ENCODE assay signal across 17 mouse cellular contexts in the genomic region with DNA sequence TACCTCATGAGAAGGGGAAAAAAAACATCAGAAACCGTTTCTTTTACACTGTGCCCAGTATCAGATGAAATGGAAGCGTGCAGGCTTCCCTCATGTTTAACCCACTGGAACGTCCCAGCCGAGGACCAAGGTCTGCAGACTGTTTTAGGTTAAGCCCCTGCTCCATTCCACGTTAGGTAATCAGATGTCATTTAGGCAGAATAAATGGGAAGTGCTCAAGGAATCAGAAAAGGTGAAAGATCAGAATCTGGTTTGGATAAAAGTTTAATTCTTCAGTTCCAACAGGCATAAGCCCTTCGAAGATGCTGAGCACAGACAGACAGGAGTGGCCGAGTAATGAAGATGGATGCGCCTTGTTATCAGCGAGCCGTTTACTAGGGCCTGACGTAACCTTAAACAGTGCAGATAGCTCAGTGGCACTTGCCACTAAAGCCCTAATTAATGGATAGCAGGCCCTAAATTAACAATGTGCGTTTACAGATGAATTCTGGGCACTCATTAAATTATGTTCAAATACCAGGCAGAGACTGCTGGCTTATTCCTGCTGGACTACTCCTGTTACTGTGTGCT.
A peak's percentile ranks its signal among the peaks of the same experiment; 100 is the strongest.
DNase-seq lines count a peak whose midpoint lies in the region; ATAC-seq lines count a peak whose summit lies in the region.
"Had no signal": no experiment of that assay in that cellular context is flagged by ENCODE, and none has a peak within 500 bp of the region (broad histone marks: within the 10 kb centered on the region; RNA-seq: fewer than 3 reads in every experiment).

No protein-coding gene starts in this region.

- no peak for DNase-seq in kidney, adult 18-20 months
- peak; percentile 72 for DNase-seq in embryo, embryonic 10 days (ENCODE audit: low spot score)
- DNase-seq in embryonic facial prominence, embryonic 10.5 days (ENCODE audit: low spot score), result no peak
- DNase-seq in gastrocnemius, postnatal 36 days, result no peak
- DNase-seq: adrenal gland, postnatal 36 days; cerebellum, postnatal 14 days; heart, postnatal 14 days; lung, adult 18-20 months; right cerebral cortex, postnatal 25 days had no signal

- H3K4me3 ChIP-seq in kidney, embryonic 15.5 days (replicated peaks), result no peak overlapping the region
- H3K4me3 ChIP-seq in embryonic facial prominence, embryonic 10.5 days, result no peak overlapping the region
- H3K4me3 ChIP-seq in limb, embryonic 13.5 days, result no peak overlapping the region
- H3K4me3 ChIP-seq: erythroblast, embryonic 14.5 days; neural tube, embryonic 13.5 days had no signal

- no peak overlapping the region for H3K4me2 ChIP-seq in kidney, embryonic 15.5 days
- H3K4me2 ChIP-seq in limb, embryonic 13.5 days (replicated peaks), result peak overlapping the region; percentile 14; the same call in 1 of the 2 replicates
- H3K4me2 ChIP-seq: neural tube, embryonic 13.5 days had no signal

- no peaks in the 10 kb centered on the region for H3K36me3 ChIP-seq in kidney, embryonic 15.5 days
- H3K36me3 ChIP-seq in embryonic facial prominence, embryonic 10.5 days (replicated peaks), result no peaks in the 10 kb centered on the region
- H3K36me3 ChIP-seq in limb, embryonic 13.5 days, result no peaks in the 10 kb centered on the region
- H3K36me3 ChIP-seq: neural tube, embryonic 13.5 days had no signal

- H3K9me3 ChIP-seq in kidney, embryonic 15.5 days (replicated peaks), result no peaks in the 10 kb centered on the region
- no peaks in the 10 kb centered on the region for H3K9me3 ChIP-seq in embryonic facial prominence, embryonic 10.5 days
- no peaks in the 10 kb centered on the region for H3K9me3 ChIP-seq in limb, embryonic 13.5 days
- H3K9me3 ChIP-seq: neural tube, embryonic 13.5 days had no signal

- H3K9ac ChIP-seq in kidney, embryonic 15.5 days, result no peak overlapping the region
- no peak overlapping the region for H3K9ac ChIP-seq in limb, embryonic 13.5 days
- H3K9ac ChIP-seq: neural tube, embryonic 13.5 days had no signal

- H3K4me1 ChIP-seq in kidney, embryonic 15.5 days, result peaks cover 32% of the 10 kb centered on the region
- peaks cover 55% of the 10 kb centered on the region for H3K4me1 ChIP-seq in embryonic facial prominence, embryonic 10.5 days
- H3K4me1 ChIP-seq in limb, embryonic 13.5 days, result peaks cover 33% of the 10 kb centered on the region

- H3K27me3 ChIP-seq in kidney, embryonic 15.5 days, result no peaks in the 10 kb centered on the region
- H3K27me3 ChIP-seq in embryonic facial prominence, embryonic 10.5 days (replicated peaks; ENCODE audit: low read depth, poor library complexity, severe bottlenecking), result no peaks in the 10 kb centered on the region
- H3K27me3 ChIP-seq in limb, embryonic 13.5 days, result 0 out of 2 replicates have a peak, but pooled peaks cover 6% of the 10 kb centered on the region
- H3K27me3 ChIP-seq: neural tube, embryonic 13.5 days had no signal

- intact Hi-C loops in gastrocnemius, postnatal 36 days (cut with DNase I), result no loop called here

- peak; percentile 59; the same call in 1 of the 2 replicates for ATAC-seq in kidney, embryonic 15.5 days (replicated peaks; ENCODE audit: low FRiP score)
- no peak for ATAC-seq in limb, embryonic 13.5 days (ENCODE audit: low FRiP score, low read depth)
- ATAC-seq in CD4-positive, CD25-positive, alpha-beta regulatory T cell, adult 4 months, result no peak
- ATAC-seq: activated CD4-positive, CD25-positive, alpha-beta regulatory T cell, adult 4 months; intestine, postnatal 0 days had no signal

- H3K27ac ChIP-seq in kidney, embryonic 15.5 days, result no peak overlapping the region
- H3K27ac ChIP-seq in embryonic facial prominence, embryonic 10.5 days (replicated peaks), result peak overlapping the region; percentile 41; the same call in 1 of the 2 replicates
- no peak overlapping the region for H3K27ac ChIP-seq in limb, embryonic 13.5 days
- H3K27ac ChIP-seq: macrophage; neural tube, embryonic 13.5 days had no signal

- WGBS in kidney, embryonic 15.5 days, result 29% methylated on average over 12 of the region's 12 CpGs
- WGBS in embryonic facial prominence, embryonic 10.5 days, result 42% methylated on average over 12 of the region's 12 CpGs
- WGBS in limb, embryonic 13.5 days, result 19% methylated on average over 12 of the region's 12 CpGs
